Mouse (Mus musculus) hindbrain, embryonic 14.5 days (tissue): Measurements from ENCODE around the gene Rnf169. TPM values are rescaled to one million over a fixed set of nuclear protein-coding genes. Genes with fewer than 3 reads are reported as not detected.

Source experiments
- ATAC-seq: fragments of 200-750 bp; cut with Nextera tagmentation; 2 replicates; pipeline ENCODE4 v1.8.0; 2017; ENCODE audit warnings: moderate number of reproducible peaks, mild to moderate bottlenecking, moderate TSS enrichment, moderate library complexity; ENCODE audit not compliant: low FRiP score
- DNase-seq: peaks from one replicate; pipeline ENCODE4 v3.0.0-alpha.2; 2015; ENCODE audit warnings: low spot score
- H3K27ac ChIP-seq: fragments of 300-500 bp; sonication (generic); 2 replicates; pipeline ENCODE4 v1.5.1; 2014; ENCODE audit warnings: mild to moderate bottlenecking, moderate library complexity
- H3K27me3 ChIP-seq: fragments of 300-500 bp; sonication (generic); 2 replicates; pipeline ENCODE4 v1.6.1; 2014; ENCODE audit warnings: mild to moderate bottlenecking, low read length, mixed read lengths; ENCODE audit not compliant: control insufficient read depth, insufficient read depth
- H3K36me3 ChIP-seq: fragments of 300-500 bp; sonication (generic); replicated peaks from 2 replicates; pipeline ENCODE4 v1.6.1; 2014; ENCODE audit not compliant: control insufficient read depth, insufficient read depth
- H3K4me1 ChIP-seq: fragments of 300-500 bp; sonication (generic); replicated peaks from 2 replicates; pipeline ENCODE4 v1.6.1; 2014; ENCODE audit warnings: antibody characterized with exemption, low read length, mixed read lengths; ENCODE audit not compliant: control insufficient read depth, insufficient read depth
- H3K4me2 ChIP-seq: fragments of 300-500 bp; sonication (generic); replicated peaks from 2 replicates; pipeline ENCODE4 v1.6.1; 2014; ENCODE audit warnings: mild to moderate bottlenecking, moderate library complexity
- H3K4me3 ChIP-seq: fragments of 300-500 bp; sonication (generic); replicated peaks from 2 replicates; pipeline ENCODE4 v1.5.1; 2014; ENCODE audit warnings: mild to moderate bottlenecking, low read length
- H3K9ac ChIP-seq: fragments of 300-500 bp; sonication (generic); 2 replicates; pipeline ENCODE4 v1.6.1; 2014
- H3K9me3 ChIP-seq: fragments of 300-500 bp; sonication (generic); 2 replicates; pipeline ENCODE4 v1.6.1; 2016; ENCODE audit warnings: low read length; ENCODE audit not compliant: control insufficient read depth
- WGBS: fragments of 180-500 bp; shearing (Covaris S2); extraction: QIAGEN DNeasy Blood & Tissue Kit; methylation state at CpG from one replicate; pipeline ENCODE4 v1.1.7; 2014; 5-methylcytosine and 5-hydroxymethylcytosine counted together
- polyA plus RNA-seq: library from polyadenylated mRNA; unstranded; fragments of >200 nt; fragmentation: Nextera tagmentation; extraction: Ambion mirVana; gene quantifications from 2 replicates; pipeline ENCODE4 v1.2.1, GENCODE M21; 2014

The Rnf169 gene
- polyA plus RNA-seq, 1 experiment from 2014 or later = 5.3 TPM

GRCm38 (mm10) chr7:99875891-99876290 lies 104.4 kb downstream of the Rnf169 start:
- Histone ChIP-seq H3K36me3 (no peaks in the 10 kb centered on the region), H3K9me3 (no peaks in the 10 kb centered on the region), H3K9ac (no peak overlapping the region), H3K4me3 (no peak overlapping the region), H3K27me3 (no peaks in the 10 kb centered on the region), H3K4me1 (peaks cover 6% of the 10 kb centered on the region; the same call in 1 of the 2 replicates), H3K27ac (no peak overlapping the region), H3K4me2 (no peak overlapping the region)
- ATAC-seq (no peak), DNase-seq (no peak)
- WGBS = 47% methylated on average over 5 of the region's 5 CpGs

- H3K27me3 ChIP-seq = no peaks in the 10 kb centered on the region
- WGBS = 77% methylated on average over 6 of the region's 6 CpGs
- H3K27ac ChIP-seq = no peak overlapping the region
- no peak overlapping the region for H3K4me3 ChIP-seq
- ATAC-seq (no peak), DNase-seq (no peak)
- H3K4me1 ChIP-seq = peaks cover 6% of the 10 kb centered on the region; the same call in 1 of the 2 replicates
- H3K9me3 ChIP-seq = no peaks in the 10 kb centered on the region
- no peak overlapping the region for H3K9ac ChIP-seq
- H3K4me2 ChIP-seq = no peak overlapping the region
- no peaks in the 10 kb centered on the region for H3K36me3 ChIP-seq
Measured at GRCm38 (mm10) chr7:99873965-99874364, 106.3 kb downstream of the Rnf169 start.

Other genes with a start within 250 kb of the Rnf169 start
- gene Olfr521, start 216.9 kb downstream of the Rnf169 start, polyA plus RNA-seq = not detected in 2 replicates
- 1.3 and 2.2 TPM in 2 replicates for gene Neu3, start 152.0 kb downstream of the Rnf169 start, polyA plus RNA-seq
- 1.1 and 1.3 TPM in 2 replicates for gene Xrra1, start 121.3 kb downstream of the Rnf169 start, polyA plus RNA-seq
- 268 and 276 TPM in 2 replicates for gene Spcs2, start 117.0 kb downstream of the Rnf169 start, polyA plus RNA-seq
- 0.31 and 0.67 TPM in 2 replicates for gene Chrdl2, start 25.7 kb upstream of the Rnf169 start, polyA plus RNA-seq
- gene Pold3, start 141.1 kb upstream of the Rnf169 start, polyA plus RNA-seq = 43.1 and 45.8 TPM in 2 replicates
- 19.2 and 20.2 TPM in 2 replicates for gene Lipt2, start 178.8 kb upstream of the Rnf169 start, polyA plus RNA-seq
- gene Kcne3, start 196.1 kb upstream of the Rnf169 start, polyA plus RNA-seq = 0.30 and 0.50 TPM in 2 replicates
- gene Pgm2l1, start 246.9 kb upstream of the Rnf169 start, polyA plus RNA-seq = 29.0 and 29.1 TPM in 2 replicates